ENCODE assay signal across 7 mouse cellular contexts in the genomic region with DNA sequence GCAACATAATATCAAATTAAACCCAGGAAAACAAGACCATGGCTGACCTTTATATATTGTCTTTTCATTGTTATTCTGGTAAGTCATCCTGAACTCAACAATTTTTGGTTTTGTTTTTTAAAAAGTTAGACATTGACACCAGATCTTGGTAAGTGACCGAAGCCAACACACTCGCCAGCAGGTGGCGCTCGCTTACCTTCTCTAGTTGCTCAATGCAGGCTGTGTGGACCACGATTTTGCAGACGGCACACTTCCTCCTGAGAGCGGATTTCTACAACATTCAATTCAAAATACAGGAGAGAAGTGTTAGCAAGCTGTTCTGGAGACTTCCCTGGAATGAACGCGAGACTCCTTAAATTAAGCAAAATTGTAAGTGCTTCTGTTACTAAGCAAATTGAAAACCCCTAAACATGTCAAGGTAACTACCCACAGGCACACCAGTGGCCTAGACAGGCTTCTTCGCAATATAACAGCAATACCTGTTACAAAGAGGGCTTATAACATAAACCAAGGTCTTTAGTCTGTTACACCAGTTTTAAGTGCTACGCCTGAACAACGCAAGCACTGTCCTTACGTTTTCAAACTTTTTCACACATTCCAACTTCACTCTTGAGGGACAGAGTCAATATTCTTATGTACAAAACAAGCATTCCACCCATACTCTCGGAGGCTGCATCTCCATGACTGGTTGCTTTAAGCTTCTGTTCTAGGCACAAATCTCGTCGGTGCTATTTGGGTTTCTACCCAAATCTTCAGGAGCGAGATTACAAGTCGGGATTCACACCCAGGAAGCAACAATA.
A peak's percentile ranks its signal among the peaks of the same experiment; 100 is the strongest.
DNase-seq lines count a peak whose midpoint lies in the region; ATAC-seq and TF ChIP-seq lines count a peak whose summit lies in the region.

No protein-coding gene starts in this region.

- peaks cover 4% of the 10 kb centered on the region; the same call in 1 of the 2 replicates for H3K4me1 ChIP-seq in embryonic facial prominence, embryonic 10.5 days
- no peaks in the 10 kb centered on the region for H3K4me1 ChIP-seq in heart, adult 2 months (ENCODE audit: control insufficient read depth, insufficient read depth, low read length)
- no peaks in the 10 kb centered on the region for H3K4me1 ChIP-seq in kidney, adult 2 months (ENCODE audit: control insufficient read depth, insufficient read depth, low read length)
- H3K4me1 ChIP-seq in limb, embryonic 11.5 days (ENCODE audit: control insufficient read depth, insufficient read depth, low read length), result no peaks in the 10 kb centered on the region

- peak; percentile 95 for TF ChIP-seq CTCF in heart, adult 2 months (IDR thresholded peaks at IDR 0.05)
- peak; percentile 96 for TF ChIP-seq CTCF in kidney, adult 2 months (conservative IDR thresholded peaks at IDR 0.05; ENCODE audit: insufficient read depth, insufficient read length, low read depth, low read length)

- H3K27ac ChIP-seq in embryonic facial prominence, embryonic 10.5 days (replicated peaks), result no peak overlapping the region
- H3K27ac ChIP-seq in heart, adult 2 months, result no peak overlapping the region
- H3K27ac ChIP-seq in kidney, adult 2 months (ENCODE audit: insufficient read depth, low read depth, low read length), result no peak overlapping the region
- no peak overlapping the region for H3K27ac ChIP-seq in limb, embryonic 11.5 days (replicated peaks; ENCODE audit: low read depth, low read length)

- DNase-seq in adrenal gland, postnatal 25 days, result peak; percentile 89
- peak; percentile 88 for DNase-seq in embryonic facial prominence, embryonic 10.5 days (ENCODE audit: low spot score)
- peak; percentile 71 to 84 for DNase-seq in heart, adult 2 months
- peak; percentile 82 for DNase-seq in kidney, adult 2 months
- DNase-seq in limb, embryonic 11.5 days (ENCODE audit: low spot score), result peak; percentile 95
- DNase-seq in spleen, postnatal 4 days (ENCODE audit: low spot score in 2 of 2), result peak; percentile 60 to 84

- intact Hi-C loops in heart, adult 2 months (cut with DNase I), result loop anchor here (1.0 kb wide), 2 partner anchors 254 to 351 kb away; no protein-coding TSS in a partner anchor

- TF ChIP-seq EP300 in heart, adult 2 months (IDR thresholded peaks at IDR 0.05; ENCODE audit: insufficient read depth, low read depth, low read length), result peak; percentile 60; the same call in 1 of the 2 replicates

- no peak for TF ChIP-seq POLR2A in heart, adult 2 months (IDR thresholded peaks at IDR 0.05; ENCODE audit: insufficient read depth, low read depth, low read length)
- TF ChIP-seq POLR2A in kidney, adult 2 months (IDR thresholded peaks at IDR 0.05; ENCODE audit: low read depth, low read length), result no peak

- no peaks in the 10 kb centered on the region for H3K36me3 ChIP-seq in embryonic facial prominence, embryonic 10.5 days (replicated peaks)
- no peaks in the 10 kb centered on the region for H3K36me3 ChIP-seq in heart, adult 2 months (ENCODE audit: control insufficient read depth, insufficient read depth, low read length)
- no peaks in the 10 kb centered on the region for H3K36me3 ChIP-seq in kidney, adult 2 months (ENCODE audit: control insufficient read depth, insufficient read depth, low read length)
- H3K36me3 ChIP-seq in limb, embryonic 11.5 days (ENCODE audit: control insufficient read depth, insufficient read depth, low read length), result no peaks in the 10 kb centered on the region

- H3K4me3 ChIP-seq in embryonic facial prominence, embryonic 10.5 days, result no peak overlapping the region
- no peak overlapping the region for H3K4me3 ChIP-seq in heart, adult 2 months
- no peak overlapping the region for H3K4me3 ChIP-seq in kidney, adult 2 months (ENCODE audit: insufficient read depth, low read depth, low read length)
- H3K4me3 ChIP-seq in limb, embryonic 11.5 days (ENCODE audit: low read depth, low read length), result no peak overlapping the region

- ATAC-seq in limb, embryonic 11.5 days (ENCODE audit: insufficient number of reproducible peaks, low FRiP score, low TSS enrichment, low read depth), result no peak
- 0 out of 2 replicates have a peak, but pooled peaks have one; percentile 68 for ATAC-seq in monocyte, adult 5-6 weeks (replicated peaks; ENCODE audit: insufficient number of reproducible peaks, low FRiP score, low TSS enrichment, poor library complexity, severe bottlenecking)

- H3K4me2 ChIP-seq in limb, embryonic 11.5 days (ENCODE audit: low read depth, severe bottlenecking), result no peak overlapping the region

- no peaks in the 10 kb centered on the region for H3K27me3 ChIP-seq in embryonic facial prominence, embryonic 10.5 days (replicated peaks; ENCODE audit: low read depth, poor library complexity, severe bottlenecking)
- H3K27me3 ChIP-seq in heart, adult 2 months (ENCODE audit: control insufficient read depth, insufficient read depth, low read length), result no peaks in the 10 kb centered on the region
- no peaks in the 10 kb centered on the region for H3K27me3 ChIP-seq in kidney, adult 2 months (replicated peaks; ENCODE audit: control insufficient read depth, insufficient read depth, low read length)
- H3K27me3 ChIP-seq in limb, embryonic 11.5 days (ENCODE audit: control insufficient read depth, insufficient read depth, low read length), result no peaks in the 10 kb centered on the region

- no peaks in the 10 kb centered on the region for H3K79me2 ChIP-seq in heart, adult 2 months (replicated peaks; ENCODE audit: control insufficient read depth, insufficient read depth, low read length)

- WGBS in embryonic facial prominence, embryonic 10.5 days, result 51% methylated on average over 18 of the region's 18 CpGs
- WGBS in heart, adult 2 months, result 44% methylated on average over 18 of the region's 18 CpGs
- WGBS in kidney, adult 2 months, result 49% methylated on average over 18 of the region's 18 CpGs
- 51% methylated on average over 18 of the region's 18 CpGs for WGBS in limb, embryonic 11.5 days

- H3K9ac ChIP-seq in heart, adult 2 months (ENCODE audit: low read depth, low read length), result no peak overlapping the region
- no peak overlapping the region for H3K9ac ChIP-seq in limb, embryonic 11.5 days (ENCODE audit: low read length)

- no peaks in the 10 kb centered on the region for H3K9me3 ChIP-seq in embryonic facial prominence, embryonic 10.5 days
- no peaks in the 10 kb centered on the region for H3K9me3 ChIP-seq in limb, embryonic 11.5 days (ENCODE audit: control insufficient read depth, low read length)
